Mouse (Mus musculus) CH12.LX (cell line): ENCODE measurements around the gene Srrm4.

Source experiments
- BHLHE40 ChIP-seq: IDR thresholded peaks from 2 replicates; pipeline ENCODE4 v1.6.1; 2011; ENCODE audit warnings: mild to moderate bottlenecking, low read depth, low read length, improper control_type of control experiment
- CHD2 ChIP-seq: IDR thresholded peaks from 2 replicates; pipeline ENCODE4 v1.6.1; 2011; ENCODE audit warnings: low read length, improper control_type of control experiment
- CTCF ChIP-seq, 2 experiments: IDR thresholded peaks in 1 of 2; conservative IDR thresholded peaks in 1 of 2; 2 replicates each; pipeline ENCODE4 v1.5.1; 2011 to 2012; ENCODE audit warnings: low read depth in 2 of 2, low read length in 2 of 2, improper control_type of control experiment in 1 of 2, inconsistent platforms in 1 of 2, mild to moderate bottlenecking in 1 of 2, moderate library complexity in 1 of 2
- E2F4 ChIP-seq: IDR thresholded peaks from 2 replicates; pipeline ENCODE4 v1.6.1; 2011; ENCODE audit warnings: low read depth, low read length, improper control_type of control experiment; ENCODE audit not compliant: insufficient replicate concordance
- EP300 ChIP-seq: IDR thresholded peaks from 2 replicates; pipeline ENCODE4 v1.6.1; 2011; ENCODE audit warnings: low read length, improper control_type of control experiment
- HCFC1 ChIP-seq: IDR thresholded peaks from 2 replicates; pipeline ENCODE4 v1.6.1; 2012; ENCODE audit warnings: low read depth, mild to moderate bottlenecking, inconsistent platforms, low read length, improper control_type of control experiment
- JUND ChIP-seq: conservative IDR thresholded peaks from 2 replicates; pipeline ENCODE4 v1.6.1; 2011; ENCODE audit warnings: low read depth, low read length, improper control_type of control experiment
- MEF2A ChIP-seq: IDR thresholded peaks from 2 replicates; pipeline ENCODE4 v1.6.1; 2014; ENCODE audit warnings: low read depth, mild to moderate bottlenecking, inconsistent platforms, low read length, improper control_type of control experiment, borderline replicate concordance
- NRF1 ChIP-seq: IDR thresholded peaks from 2 replicates; pipeline ENCODE4 v1.6.1; 2014; ENCODE audit warnings: low read depth, mild to moderate bottlenecking, inconsistent platforms, low read length, improper control_type of control experiment, moderate library complexity
- POLR2A ChIP-seq: IDR thresholded peaks from 2 replicates; pipeline ENCODE4 v1.6.1; 2011; ENCODE audit warnings: low read depth, mild to moderate bottlenecking, improper control_type of control experiment, low read length
- RAD21 ChIP-seq: IDR thresholded peaks from 2 replicates; pipeline ENCODE4 v1.6.1; 2011; ENCODE audit warnings: low read depth, mild to moderate bottlenecking, low read length, improper control_type of control experiment, moderate library complexity
- TCF12 ChIP-seq: IDR thresholded peaks from 2 replicates; pipeline ENCODE4 v1.6.1; 2014; ENCODE audit warnings: low read depth, mild to moderate bottlenecking, inconsistent platforms, low read length, improper control_type of control experiment
- UBTF ChIP-seq: IDR thresholded peaks from 2 replicates; pipeline ENCODE4 v1.6.1; 2012; ENCODE audit warnings: low read depth, mild to moderate bottlenecking, inconsistent platforms, low read length, improper control_type of control experiment, moderate library complexity
- ZC3H11A ChIP-seq: IDR thresholded peaks from 2 replicates; pipeline ENCODE4 v1.6.1; 2012; ENCODE audit warnings: low read depth, mild to moderate bottlenecking, inconsistent platforms, low read length, improper control_type of control experiment

DNA sequence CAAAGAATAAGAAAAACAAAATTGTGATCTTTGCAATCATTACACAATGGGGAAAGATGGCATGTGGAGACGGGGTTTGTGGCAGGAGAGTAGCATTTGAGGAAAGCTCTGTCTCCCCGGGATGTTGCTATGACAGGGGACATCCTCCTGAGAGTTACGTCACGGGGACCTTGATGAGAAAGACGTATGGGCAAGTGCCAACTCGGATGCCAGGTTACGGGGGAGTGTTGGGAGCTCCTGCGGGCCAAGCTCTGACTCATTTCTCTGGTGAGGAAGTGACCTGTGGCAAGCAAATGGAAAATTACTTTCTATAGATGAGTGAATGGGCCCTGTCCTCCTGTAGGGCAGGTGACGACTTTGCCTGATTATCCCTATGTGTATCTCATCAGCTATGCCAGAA, 26.0 kb downstream of the Srrm4 start:
- no peak for TF ChIP-seq POLR2A
- no peak for TF ChIP-seq ZC3H11A
- TF ChIP-seq CTCF (conservative IDR thresholded peaks at IDR 0.05 in 1 of 2, IDR thresholded peaks at IDR 0.05 in 1 of 2; ENCODE audit: low read depth in 2 of 2, low read length in 2 of 2), result no peak
- TF ChIP-seq MEF2A, result no peak
- TF ChIP-seq HCFC1, result no peak
- TF ChIP-seq RAD21, result no peak
- TF ChIP-seq CHD2, result no peak
- no peak for TF ChIP-seq E2F4
- TF ChIP-seq TCF12, result no peak
- TF ChIP-seq EP300, result no peak
- no peak for TF ChIP-seq JUND
- no peak for TF ChIP-seq UBTF
- TF ChIP-seq BHLHE40, result no peak
- TF ChIP-seq NRF1, result no peak
